Mouse (Mus musculus) layer of hippocampus, postnatal 14 days (tissue): Measurements from ENCODE around the gene Man1a. TPM values are rescaled to one million over a fixed set of nuclear protein-coding genes. Genes with fewer than 3 reads are reported as not detected.

Experiments
- DNase-seq, 2 experiments: peaks; one replicate each; pipeline ENCODE4 v3.0.0; 2021 to 2022; ENCODE audit warnings: low spot score in 2 of 2, mixed read lengths in 1 of 2
- total RNA-seq, 2 experiments: library from RNA; stranded (reverse); gene quantifications; 2 replicates each; pipeline ENCODE4 v1.2.3; 2021

Man1a gene
- total RNA-seq, 2 experiments from 2014 or later = 48.7 to 55.9 TPM

DNA sequence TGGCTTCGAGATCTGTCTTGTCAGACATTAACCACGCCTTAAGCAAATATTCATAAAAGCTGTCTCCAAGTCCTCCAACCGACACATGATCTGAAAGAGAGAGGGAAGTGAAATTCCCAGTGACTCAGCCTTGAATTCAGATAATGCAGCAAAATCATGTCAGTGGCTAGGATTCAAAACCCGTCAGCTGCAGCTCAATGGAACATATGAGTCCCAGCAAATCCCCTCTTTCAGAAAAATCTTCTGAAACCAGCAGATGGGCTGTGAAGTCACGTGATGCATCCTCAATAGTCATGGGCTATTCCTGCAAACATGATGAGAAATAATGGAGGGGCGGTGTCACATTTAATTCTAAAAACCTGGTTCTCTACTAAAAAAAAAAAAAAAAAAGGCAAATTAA is 151.0 kb downstream of the Man1a start:
- DNase-seq = peak in 1 of 2 experiments; percentile 44

DNA sequence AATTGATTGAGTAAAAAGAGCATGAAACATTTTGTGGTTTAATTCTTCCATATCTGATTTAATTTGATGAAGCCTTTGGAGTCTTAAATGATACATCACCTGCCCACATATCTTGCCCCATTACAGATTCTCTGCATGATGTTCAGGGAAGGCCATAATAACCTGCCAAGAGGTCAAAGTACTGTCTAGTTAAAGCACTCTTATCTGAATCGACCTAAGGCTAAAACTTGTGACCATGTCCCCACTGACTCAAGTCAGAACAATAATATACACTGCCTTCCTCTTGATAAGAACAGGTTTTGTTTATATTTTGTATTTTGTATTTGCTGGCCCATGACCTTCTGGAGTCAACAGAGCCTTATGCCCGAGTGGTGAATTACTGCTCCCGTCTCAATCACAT is 154.2 kb downstream of the Man1a start:
- no peak for DNase-seq

DNA sequence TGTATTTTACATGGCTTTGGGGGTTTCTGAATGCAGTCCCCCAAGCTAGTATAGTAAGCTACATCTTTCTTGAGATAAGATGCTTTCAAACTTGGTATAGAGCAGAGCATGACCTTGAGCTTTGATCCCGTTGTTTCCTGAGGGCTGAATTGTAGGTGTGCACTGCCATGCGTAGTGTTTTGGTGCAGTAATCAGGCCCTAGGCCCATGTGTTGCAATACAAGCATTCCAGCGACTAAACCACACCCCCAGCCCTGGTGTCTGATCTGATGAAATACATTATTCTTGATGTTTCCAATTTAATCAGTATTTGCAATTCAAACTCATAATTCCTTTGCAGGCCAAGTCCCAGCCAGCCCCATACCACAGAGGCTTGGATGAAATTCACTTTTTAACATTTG is 158.9 kb downstream of the Man1a start:
- no peak for DNase-seq

DNA sequence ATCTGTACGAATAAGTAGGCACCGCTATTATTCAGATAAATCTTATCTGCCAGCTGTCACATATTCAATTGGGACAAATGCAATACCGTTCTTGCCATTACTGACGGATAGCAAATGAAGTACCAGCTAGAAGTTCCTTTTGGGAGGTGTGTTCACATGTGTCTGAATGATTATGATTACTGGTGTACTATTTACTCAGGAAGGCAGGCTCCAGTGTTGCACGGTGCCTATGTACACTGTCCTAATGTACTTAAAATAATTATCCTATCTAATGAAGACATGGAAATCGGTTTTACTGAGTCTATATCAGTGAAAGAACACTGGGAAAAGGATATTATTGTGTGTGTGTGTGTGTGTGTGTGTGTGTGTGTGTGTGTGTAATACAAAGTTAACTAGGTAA is 160.7 kb downstream of the Man1a start:
- no peak for DNase-seq

DNA sequence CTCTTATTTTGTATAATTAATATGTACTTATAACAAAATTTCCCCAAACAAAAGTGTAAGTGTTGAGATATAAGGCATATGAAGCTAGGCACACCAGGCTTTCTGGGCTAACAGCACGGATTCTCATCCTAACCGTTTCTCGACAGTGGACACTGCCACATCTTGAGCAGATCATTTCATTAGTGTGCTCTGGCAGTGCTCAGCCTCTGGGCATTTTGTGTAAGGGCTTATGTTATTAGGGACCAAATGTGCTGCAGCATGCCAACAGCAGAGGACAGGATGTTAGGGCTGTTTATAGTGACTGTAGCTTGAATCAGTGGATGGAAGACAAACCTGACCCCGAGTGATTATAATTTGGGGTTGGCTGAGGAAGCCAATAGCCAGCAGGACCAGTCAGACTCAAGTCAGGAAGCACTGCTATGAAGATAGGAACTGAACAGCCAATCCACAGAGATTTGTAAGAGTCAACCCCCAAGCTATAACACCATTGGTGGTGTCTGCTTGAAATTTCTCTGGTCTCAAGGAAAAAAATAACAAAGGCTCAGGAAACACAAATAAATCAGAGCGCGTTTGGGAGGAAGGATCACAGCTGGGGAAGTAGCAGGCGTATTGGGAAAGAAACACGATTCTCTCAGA is 161.3 kb downstream of the Man1a start:
- DNase-seq = no peak

DNA sequence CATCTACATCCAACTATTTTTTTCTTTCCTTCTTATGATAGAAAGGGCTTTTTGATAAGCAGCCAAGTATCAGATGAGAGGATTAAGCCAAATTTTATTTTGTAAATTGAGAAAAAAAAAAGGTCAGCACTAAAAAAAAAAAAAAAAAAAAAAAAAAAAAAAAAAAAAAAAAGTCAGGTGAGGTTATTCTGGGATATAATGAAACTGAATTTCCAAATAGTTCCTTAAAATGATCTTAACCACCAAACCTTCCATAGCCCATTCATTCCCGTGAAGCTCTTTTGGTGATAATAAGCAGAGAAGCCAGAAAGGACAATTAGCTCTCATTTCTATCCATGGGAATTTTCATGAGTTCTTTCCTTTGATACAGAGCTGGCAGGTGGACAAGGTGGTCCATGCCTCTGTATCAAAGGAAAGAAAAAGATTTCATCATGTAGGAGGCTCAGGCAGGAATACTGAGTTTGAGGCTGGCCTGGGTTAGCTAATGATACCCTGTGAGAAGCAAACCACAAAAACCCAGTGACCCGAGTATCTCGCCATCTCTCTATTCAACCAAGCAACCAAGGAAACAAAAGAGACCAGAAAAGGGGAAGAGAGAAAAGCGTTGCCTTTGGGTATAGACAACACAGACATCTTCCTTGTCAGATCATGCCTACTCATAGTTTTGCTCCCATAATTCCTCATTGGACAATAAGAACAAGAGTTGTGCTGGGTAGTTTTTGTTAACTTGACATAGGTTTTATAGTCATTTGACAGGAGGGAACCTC is 162.7 kb downstream of the Man1a start:
- no peak for DNase-seq

DNA sequence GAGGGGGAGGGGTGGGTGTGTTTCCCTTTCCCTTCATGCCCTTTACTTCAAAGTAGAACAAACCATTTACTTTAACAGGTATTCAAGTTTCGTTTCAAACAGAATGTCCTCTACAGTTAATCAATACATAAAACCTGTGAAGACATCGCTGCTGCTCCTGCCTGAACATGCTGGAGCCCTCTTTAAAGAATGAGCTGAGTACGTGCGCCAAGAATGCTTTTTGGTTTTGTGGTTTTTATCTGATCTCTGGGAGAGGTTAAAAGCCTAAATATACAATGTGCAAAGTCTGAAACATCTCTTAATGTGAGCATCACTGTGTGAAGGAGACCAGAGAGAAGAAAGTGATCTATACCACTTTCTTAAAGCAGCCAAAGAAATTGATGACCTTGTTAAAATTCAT is 186.9 kb downstream of the Man1a start:
- no peak for DNase-seq

DNA sequence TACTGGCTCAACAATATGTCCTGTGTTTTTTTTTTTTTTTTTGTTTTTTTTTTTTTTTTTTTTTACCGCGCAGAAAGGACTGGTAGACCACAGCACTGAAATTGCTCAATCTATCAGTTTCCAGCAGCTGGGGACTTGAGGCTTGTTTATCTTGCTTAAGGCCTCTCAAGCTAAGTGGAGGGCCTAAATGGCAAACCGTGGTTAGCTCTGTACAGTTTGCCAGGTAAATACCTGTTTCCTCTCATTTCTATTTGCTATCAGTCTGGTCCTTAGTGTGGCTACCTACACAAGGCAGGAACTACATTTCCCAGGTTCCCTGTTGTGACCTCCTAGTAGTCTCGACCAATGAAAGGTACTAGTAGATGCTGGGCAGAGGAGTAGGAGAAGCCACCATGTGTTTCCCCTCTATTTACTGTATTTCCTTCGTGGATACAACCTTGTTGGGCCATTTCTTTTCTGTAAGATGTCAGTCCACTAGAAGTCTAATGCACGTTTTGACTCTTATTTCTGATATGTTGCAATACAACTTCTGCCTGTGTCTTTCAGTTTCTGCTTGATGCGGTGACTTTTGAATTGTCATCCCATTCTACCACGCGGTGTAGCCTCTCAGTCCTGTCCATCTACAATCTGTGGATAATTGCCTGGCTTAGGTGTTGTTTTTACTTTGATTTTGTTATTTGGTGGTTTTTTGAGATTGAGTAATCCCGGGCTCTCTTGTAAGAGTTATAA is 187.9 kb downstream of the Man1a start:
- no peak for DNase-seq

DNA sequence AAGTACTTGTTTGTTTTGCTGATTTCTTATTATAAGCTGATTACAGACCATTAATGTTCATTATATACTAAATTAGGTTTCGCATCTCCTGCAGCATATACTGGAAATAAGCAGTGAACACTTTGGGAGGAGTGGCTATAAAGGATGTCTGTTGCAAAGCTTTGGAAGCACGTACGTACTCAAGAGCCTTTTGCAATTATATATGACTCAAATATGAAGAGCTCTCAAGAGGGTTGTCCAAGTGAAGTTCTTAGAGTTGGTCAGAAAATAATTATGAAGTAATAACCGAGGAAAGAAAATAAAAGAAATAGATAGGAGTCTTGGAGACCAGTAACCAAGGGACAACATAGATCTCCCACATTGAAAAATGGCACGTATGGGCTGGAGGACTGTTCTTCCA is 189.9 kb downstream of the Man1a start:
- DNase-seq = no peak

DNA sequence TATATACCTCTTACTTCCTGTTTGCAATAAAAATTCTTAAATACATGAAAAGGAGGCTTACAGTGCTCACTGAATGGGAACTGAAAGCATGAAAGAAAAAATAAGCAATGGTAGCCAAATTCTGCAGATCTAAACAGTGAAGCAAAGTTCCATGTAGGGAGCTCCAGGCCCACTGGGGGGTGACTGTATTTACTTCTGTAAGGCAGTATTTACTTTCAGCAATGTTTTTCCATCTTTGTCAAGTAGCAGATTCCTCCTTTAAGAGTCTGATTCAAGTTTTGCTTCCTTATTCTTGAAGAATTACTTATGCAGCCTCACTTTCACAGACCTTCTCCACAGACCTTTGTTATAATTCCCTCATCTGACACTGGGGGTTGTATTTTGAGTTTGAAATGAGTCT is 195.1 kb downstream of the Man1a start:
- no peak for DNase-seq

DNA sequence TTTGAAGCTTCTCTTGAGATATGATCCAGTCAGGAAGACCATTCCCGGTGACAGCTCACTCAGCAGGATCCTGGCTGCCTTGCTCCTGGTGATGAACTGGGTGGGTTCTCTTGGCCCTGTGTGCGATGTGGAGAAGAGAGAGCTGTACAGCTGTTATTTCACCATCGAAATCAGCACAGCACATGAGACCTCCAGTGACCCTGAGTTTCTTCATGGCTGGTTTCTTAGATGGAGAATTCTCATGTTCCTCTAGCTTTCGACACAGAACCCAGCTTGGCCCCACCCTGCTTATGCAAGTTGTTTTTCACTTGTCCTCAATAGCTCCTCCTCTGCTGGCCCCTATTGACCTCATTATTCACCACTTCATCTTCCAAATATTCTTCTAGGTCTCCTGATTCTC is 200.5 kb downstream of the Man1a start:
- DNase-seq = no peak

DNA sequence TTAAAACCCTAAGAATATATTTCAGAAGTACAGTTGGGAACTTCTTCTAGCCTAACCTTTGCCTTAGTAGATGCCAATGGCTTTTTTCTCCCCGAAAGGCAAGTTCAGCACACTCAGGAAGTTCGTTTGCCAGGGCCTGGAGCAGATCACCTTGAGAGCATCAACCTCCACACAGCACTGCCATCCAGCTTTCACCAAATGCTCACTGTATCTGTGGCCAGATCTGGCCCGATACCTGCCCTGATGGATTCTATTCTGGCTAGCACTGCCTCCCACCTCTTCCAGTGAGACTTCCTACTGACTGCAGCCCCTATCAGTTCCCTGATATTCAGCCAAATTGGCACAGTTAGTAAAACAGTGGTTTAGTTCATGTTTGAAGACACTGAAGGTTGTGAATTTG is 202.2 kb downstream of the Man1a start:
- no peak for DNase-seq

DNA sequence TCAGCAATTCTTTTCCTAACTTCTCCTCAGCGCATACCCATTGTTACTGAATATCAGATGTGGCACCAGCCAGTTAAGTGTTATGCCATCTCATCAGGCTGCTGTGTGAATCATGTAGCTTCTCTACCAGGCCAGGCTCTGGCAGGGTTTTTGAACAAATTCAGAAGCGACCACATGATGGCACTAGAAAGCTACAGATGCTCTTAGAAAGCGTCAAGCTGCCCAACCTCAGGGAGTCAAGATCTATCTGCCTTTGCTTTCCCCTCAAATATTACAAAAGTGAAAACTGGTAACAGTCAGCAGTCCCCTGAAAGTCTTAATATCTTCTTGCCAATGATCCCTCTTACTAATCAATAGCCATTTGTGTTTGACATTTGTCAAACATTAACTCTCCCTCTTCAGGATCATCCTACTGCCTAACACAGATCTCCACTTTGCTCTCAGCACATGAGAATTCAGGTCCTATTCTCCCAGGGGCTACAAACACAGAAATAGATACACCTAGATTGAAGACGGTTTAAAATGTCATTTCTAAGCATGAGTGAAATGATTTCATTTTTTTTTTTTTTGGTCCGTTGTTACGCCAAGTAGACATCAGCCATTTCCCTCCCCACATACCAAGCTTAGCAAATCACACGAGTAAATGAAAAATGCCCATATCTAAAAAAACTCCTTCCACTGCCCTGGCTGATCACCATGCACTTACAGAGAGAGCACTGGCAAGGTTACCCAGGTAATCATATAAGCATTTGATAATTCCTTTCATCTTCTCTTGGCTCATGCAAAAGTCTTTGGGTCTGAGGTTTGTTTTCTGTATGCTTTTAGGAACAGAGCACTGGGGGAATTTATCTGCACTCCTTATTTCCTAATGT is 212.7 kb downstream of the Man1a start:
- peak; percentile 58 to 78 for DNase-seq

DNA sequence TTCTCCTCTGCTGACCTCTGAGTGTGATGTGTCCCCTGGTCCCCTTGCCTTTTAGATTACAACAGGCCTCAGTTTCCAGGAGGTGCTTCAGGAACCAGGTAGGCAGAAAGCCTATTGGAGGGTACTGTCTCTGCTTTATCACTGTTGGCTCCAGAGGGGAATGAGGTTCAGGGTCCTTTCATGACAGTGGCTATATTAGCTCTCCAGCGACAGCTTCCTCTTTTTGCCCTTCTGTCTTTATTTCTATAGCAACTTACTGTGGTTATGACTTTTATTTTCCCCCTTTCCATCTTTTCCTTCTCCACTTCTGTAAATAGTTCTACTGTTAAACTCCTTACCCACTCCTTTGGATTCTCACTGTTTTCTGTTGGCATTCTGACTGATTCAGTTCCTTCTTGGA is 216.5 kb downstream of the Man1a start:
- DNase-seq = no peak

DNA sequence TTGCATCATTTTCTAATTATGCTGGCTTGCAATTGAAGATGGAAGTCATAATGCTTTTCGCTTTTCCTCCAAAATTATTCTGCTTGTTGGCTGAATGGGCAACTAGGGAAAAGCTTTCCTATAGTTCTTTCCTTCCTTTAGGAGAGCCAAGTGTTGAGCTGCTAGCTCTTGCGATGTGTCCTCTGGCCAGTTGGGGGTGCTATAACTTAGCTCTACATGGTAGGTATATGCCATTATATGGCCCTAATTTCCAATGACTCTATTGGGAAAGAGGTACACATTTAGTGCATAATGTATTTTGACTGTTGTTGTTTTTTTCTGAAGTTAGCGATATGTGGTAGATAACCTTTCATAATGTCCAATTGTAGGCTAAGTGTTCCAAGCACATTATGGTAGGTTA is 217.2 kb downstream of the Man1a start:
- no peak for DNase-seq
